Mouse (Mus musculus) bone marrow, adult 2 months (tissue): Measurements from ENCODE around the gene Fggy.

Experiments
- CTCF ChIP-seq: fragments of 200-500 bp; IDR thresholded peaks from 2 replicates; pipeline ENCODE4 v1.5.1; 2011; ENCODE audit warnings: low read length, control low read depth; ENCODE audit not compliant: control insufficient read depth, insufficient read depth
- POLR2A ChIP-seq: fragments of 200-500 bp; IDR thresholded peaks from 2 replicates; pipeline ENCODE4 v1.6.1; 2011; ENCODE audit warnings: low read depth, mild to moderate bottlenecking, control low read depth, low read length, borderline replicate concordance; ENCODE audit not compliant: control insufficient read depth

DNA sequence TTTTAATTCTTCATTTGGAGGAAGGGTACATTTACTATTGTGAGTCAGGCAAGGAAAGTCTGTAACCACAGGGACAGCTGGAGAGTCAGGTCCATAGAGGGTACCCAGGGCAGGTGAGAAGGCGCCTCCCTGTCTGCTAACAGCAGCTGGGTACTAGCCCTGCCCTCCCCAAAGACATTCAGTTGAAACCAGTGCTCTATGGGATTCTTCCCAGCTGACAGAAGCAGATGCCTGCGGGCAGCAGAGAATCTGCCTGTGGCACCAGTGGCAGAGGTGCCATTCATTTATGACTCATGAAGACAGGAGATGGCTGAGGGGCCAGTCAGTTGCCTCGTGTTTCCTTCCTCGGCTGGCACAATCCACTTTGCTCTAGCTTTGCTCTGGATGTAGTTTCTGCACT lies 106.3 kb downstream of the Fggy start:
- TF ChIP-seq POLR2A (no peak), CTCF (no peak)
